Mouse (Mus musculus) cerebellum, adult 11-12 months (tissue): ENCODE data around the gene Cpne6.
A peak's percentile ranks its signal among the peaks of the same experiment; 100 is the strongest.

ENCODE experiments used
- DNase-seq: peaks from one replicate; pipeline ENCODE4 v3.0.0; 2022

Gene Cpne6

DNA sequence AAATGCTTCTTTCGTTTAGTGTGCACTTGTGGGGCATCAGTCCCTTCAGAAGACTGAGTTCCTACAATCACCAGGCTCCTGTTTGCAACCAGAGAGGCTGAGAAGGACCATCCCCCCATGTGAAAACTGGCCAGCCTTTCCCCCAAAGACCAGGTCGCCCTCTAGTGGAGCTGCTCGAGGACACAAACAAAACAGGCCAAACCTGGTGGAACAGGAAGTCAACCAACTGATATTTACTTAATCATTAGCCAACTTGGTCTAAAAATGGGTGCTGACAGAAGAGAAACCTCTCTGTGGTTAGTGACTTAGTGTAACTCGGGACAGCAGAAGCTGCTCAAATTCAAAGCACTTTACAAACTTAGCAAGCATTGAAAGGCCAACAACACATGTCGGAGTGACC lies 46.8 kb downstream of the Cpne6 start:
- peak; percentile 69 for DNase-seq

DNA sequence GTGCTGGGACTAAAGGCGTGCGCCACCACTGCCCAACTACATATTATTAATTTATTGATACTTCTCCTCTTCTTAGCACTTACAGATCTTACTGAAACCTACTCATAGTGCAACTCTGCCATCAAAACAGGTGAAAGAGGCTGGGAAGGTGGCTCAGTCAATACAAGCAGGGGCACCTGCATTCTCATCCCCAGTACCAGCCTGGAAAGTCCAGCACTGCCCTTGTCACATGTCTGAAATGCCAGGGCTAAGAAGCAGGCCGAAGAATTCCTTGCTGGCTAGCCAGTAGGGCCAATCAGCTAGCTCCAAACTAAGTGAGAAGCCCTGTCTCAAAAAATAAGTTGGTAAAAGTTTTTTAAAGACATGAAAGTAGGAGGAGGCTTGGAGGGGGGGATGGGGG lies 47.3 kb downstream of the Cpne6 start:
- DNase-seq, result no peak

DNA sequence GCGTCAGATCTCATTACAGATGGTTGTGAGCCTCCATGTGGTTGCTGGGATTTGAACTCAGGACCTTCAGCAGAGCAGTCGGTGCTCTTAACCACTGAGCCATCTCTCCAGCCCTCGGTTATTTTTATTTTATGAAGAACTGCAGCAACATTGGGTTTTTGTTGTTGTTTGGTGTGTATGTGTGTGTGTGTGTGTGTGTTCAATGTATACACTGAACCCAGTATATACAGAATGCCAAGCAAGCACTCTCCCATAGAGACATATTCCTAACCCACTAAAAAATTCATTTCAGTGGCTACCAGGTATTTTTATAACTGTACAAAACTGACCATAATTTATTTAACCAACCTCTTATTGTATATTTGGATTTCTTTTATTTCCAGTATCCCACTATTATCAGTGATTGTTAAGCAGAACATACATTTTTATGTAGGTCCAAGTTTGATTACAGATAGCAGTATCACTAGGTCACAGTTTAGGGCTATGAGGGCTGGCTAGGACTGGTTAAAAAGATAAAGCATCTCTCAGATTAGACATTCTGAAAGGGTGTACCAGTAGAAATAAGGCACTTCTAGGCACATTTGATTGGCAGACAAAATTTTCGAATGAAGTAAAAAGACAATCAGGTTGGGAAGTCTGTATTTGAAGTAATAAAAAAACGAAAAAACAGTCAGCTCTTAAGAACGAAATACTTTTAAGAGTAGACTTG lies 48.6 kb downstream of the Cpne6 start:
- no peak for DNase-seq

DNA sequence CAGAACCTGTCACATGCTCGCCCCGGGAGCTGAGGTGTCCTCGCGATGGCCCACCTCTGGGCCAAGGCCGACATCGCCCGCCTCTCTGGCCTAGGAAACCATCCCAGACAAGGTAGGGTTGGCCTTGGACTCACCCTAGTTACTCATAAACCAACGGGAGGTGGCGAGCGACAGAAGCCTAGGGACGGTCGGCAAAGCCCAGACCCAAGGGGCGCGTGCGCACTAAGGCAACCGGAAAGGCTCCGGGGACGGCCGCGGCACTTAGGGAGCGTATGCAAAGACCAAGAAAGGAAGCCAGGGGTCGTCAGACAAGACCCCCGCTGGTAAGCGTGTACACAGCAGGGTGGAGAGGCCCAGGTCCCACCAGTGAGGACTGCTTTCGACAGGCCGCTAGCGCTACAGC lies 49.6 kb downstream of the Cpne6 start, which contains the start of gene Dcaf11:
Dcaf11 (plus strand) TSS at position 208 of the 403 bp plus-strand sequence.
- peak; percentile 94 for DNase-seq

DNA sequence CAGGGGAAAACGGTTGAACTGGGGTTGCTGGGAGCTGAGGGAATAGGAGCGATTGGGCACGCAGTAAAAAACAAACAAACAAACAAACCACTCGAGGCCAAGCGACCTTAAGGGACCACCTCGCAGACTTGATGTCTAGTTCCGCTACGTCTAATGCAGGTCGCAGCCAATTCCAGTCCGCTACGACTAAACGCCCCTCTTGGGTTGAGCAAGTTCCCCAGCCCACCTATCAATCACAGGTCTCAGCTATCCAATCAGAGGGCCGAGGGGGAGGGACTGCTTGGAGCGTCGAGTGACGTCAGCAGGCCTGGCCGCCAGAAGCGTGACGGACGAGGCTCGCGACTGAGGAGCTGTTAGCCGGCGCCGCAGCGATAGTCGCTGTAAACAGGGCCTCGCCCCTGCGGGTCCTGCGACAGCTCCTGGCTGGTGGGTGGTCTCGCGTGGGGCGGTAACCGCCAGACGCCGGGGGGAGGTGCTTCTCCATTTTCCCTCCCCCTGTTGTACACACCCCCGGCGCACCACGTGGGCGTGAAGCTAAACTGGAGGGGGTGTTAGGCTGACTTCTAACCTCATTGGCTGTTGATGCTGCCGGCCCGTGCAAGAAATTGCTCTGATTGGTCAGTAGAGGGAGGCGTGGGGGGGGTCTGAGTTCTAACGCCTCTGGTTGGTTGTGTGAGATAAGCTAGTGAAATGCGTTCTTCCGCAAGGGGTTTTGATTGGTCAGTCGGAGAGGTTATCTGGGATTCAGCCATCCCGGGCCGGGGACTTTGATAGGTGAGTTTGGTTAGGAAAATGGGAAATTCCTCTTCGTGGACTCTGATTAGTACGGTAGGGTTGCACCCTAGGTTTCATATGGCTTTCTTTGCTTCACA lies 50.2 kb downstream of the Cpne6 start, which contains the start of gene A730061H03Rik:
A730061H03Rik (minus strand) TSS at position 205 of the 872 bp plus-strand sequence.
- DNase-seq, result peak; percentile 99

DNA sequence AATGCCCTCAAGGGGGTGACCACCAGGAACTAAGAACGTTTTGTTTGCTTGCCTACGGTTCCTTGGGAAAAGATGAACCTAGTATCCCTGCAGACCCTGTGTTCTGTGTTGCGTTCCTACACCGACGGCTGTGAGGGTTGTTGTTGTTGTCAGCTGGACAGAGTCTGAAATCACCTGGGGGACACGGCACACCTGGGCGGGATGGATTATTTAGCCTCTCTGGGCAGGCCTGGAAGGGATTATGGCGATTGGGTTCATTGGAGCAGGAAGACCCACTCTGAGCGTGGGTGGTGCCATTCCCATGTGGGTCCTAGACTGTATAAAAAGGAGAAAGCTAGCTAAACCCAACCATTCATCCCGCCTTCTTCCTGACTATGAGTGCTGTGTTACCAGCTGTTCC lies 51.6 kb downstream of the Cpne6 start:
- peak; percentile 45 for DNase-seq

DNA sequence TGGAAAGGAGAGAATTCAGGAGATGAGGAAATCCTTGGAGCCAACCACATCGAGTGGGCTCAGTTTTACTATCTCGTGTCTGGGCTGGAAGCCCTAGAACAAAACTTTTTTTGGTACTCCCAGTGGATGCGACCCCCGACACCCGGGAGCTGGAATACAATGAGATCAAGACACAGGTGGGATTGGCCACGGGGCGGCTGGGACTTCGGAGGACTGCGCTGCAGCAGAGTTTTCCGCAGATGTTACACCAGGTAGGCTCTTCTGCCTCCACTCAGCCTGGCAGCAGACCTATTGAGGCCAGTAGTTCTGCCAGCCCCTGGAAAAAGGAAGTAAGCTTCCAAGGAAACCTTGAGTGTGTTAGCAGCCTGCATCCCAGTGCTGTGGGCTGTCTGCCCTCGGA lies 53.0 kb downstream of the Cpne6 start:
- DNase-seq, result no peak

DNA sequence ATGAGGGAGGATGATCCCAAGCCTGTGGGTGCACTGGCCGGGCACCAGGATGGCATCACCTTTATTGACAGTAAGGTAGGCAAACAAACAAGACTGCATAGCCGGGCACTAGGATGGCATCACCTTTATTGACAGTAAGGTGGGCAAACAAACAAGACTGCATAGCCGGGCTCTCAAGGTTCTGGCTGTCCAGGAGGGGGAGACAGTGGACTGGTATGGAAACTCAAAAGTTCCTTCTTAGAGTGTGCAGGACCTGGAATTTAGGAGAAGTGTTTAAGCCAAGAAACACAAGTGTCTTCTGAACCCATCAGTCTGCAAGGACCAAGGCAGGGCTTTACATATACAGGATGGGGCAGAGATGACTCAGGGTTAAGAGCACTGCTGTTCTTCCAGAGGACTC lies 55.5 kb downstream of the Cpne6 start:
- no peak for DNase-seq
